Mouse (Mus musculus) embryonic facial prominence, embryonic 14.5 days (tissue): ENCODE results near the gene Ift172. TPM values are rescaled to one million over a fixed set of nuclear protein-coding genes. Genes with fewer than 3 reads are reported as not detected.

Experiments used
- ATAC-seq: fragments of 200-750 bp; cut with Nextera tagmentation; 2 replicates; pipeline ENCODE4 v1.8.0; 2017; ENCODE audit warnings: low read depth, moderate number of reproducible peaks, moderate TSS enrichment
- DNase-seq: peaks from one replicate; pipeline ENCODE4 v3.0.0-alpha.2; 2015; ENCODE audit warnings: low spot score
- H3K27ac ChIP-seq: fragments of 300-500 bp; sonication (generic); replicated peaks from 2 replicates; pipeline ENCODE4 v1.5.1; 2014; ENCODE audit warnings: low read depth, mild to moderate bottlenecking, low read length, moderate library complexity
- H3K27me3 ChIP-seq: fragments of 300-500 bp; sonication (generic); replicated peaks from 2 replicates; pipeline ENCODE4 v1.6.1; 2014; ENCODE audit warnings: low read length; ENCODE audit not compliant: control insufficient read depth, insufficient read depth
- H3K36me3 ChIP-seq: fragments of 300-500 bp; sonication (generic); 2 replicates; pipeline ENCODE4 v1.6.1; 2014; ENCODE audit warnings: low read length, mixed read lengths; ENCODE audit not compliant: control insufficient read depth, insufficient read depth
- H3K4me1 ChIP-seq: fragments of 300-500 bp; sonication (generic); 2 replicates; pipeline ENCODE4 v1.6.1; 2014; ENCODE audit warnings: antibody characterized with exemption, low read length; ENCODE audit not compliant: control insufficient read depth, insufficient read depth
- H3K4me2 ChIP-seq: fragments of 300-500 bp; sonication (generic); 2 replicates; pipeline ENCODE4 v1.6.1; 2014; ENCODE audit warnings: low read depth, mild to moderate bottlenecking, low read length, moderate library complexity, mixed read lengths
- H3K4me3 ChIP-seq: fragments of 300-500 bp; sonication (generic); 2 replicates; pipeline ENCODE4 v1.5.1; 2014; ENCODE audit warnings: low read depth, mild to moderate bottlenecking, low read length
- H3K9ac ChIP-seq: fragments of 300-500 bp; sonication (generic); 2 replicates; pipeline ENCODE4 v1.6.1; 2014; ENCODE audit warnings: low read depth, mild to moderate bottlenecking, low read length, moderate library complexity, mixed read lengths
- H3K9me3 ChIP-seq: fragments of 300-500 bp; sonication (generic); 2 replicates; pipeline ENCODE4 v1.6.1; 2016; ENCODE audit warnings: low read length; ENCODE audit not compliant: control insufficient read depth
- WGBS: fragments of 180-500 bp; shearing (Covaris S2); extraction: QIAGEN DNeasy Blood & Tissue Kit; methylation state at CpG from one replicate; pipeline ENCODE4 v1.1.7; 2014; 5-methylcytosine and 5-hydroxymethylcytosine counted together
- polyA plus RNA-seq: library from polyadenylated mRNA; unstranded; fragments of >200 nt; fragmentation: Nextera tagmentation; extraction: Ambion mirVana; gene quantifications from 2 replicates; pipeline ENCODE4 v1.2.1, GENCODE M21; 2014

Gene Ift172
- polyA plus RNA-seq, 1 experiment from 2014 or later, result 36.7 TPM

- ATAC-seq, result no peak
- 74% methylated on average over 3 of the region's 3 CpGs for WGBS
- peaks cover 14% of the 10 kb centered on the region; the same call in 1 of the 2 replicates for H3K36me3 ChIP-seq
- no peak overlapping the region for H3K27ac ChIP-seq
- no peak overlapping the region for H3K9ac ChIP-seq
- H3K9me3 ChIP-seq, result no peaks in the 10 kb centered on the region
- H3K4me1 ChIP-seq, result peaks cover 3% of the 10 kb centered on the region; the same call in 1 of the 2 replicates
- no peak overlapping the region for H3K4me2 ChIP-seq
- no peak for DNase-seq
- H3K27me3 ChIP-seq, result no peaks in the 10 kb centered on the region
- H3K4me3 ChIP-seq, result no peak overlapping the region
Observed at GRCm38 (mm10) chr5:31297981-31298380, 7.1 kb upstream of the Ift172 start.

GRCm38 (mm10) chr5:31297047-31297757, 6.3 kb upstream of the Ift172 start, which contains the start of gene Gckr:
Gene Gckr (plus strand): TSS chr5:31297443.
- 74% methylated on average over 13 of the region's 13 CpGs for WGBS
- Histone ChIP-seq H3K36me3 (peaks cover 22% of the 10 kb centered on the region; the same call in 1 of the 2 replicates), H3K4me1 (peaks cover 3% of the 10 kb centered on the region; the same call in 1 of the 2 replicates), H3K9me3 (no peaks in the 10 kb centered on the region), H3K27me3 (no peaks in the 10 kb centered on the region), H3K9ac (no peak within 1 kb of the TSS), H3K27ac (no peak within 1 kb of the TSS), H3K4me2 (peak within 1 kb of the TSS; percentile 67), H3K4me3 (peak within 1 kb of the TSS; percentile 85; the same call in 1 of the 2 replicates)
- no peak for DNase-seq
- no peak for ATAC-seq

GRCm38 (mm10) chr5:31295606-31296141, 4.8 kb upstream of the Ift172 start, which contains the start of gene Fndc4:
Gene Fndc4 (minus strand): TSS chr5:31296080.
- Histone ChIP-seq H3K27ac (peak within 1 kb of the TSS; percentile 31; the same call in 1 of the 2 replicates), H3K36me3 (peaks cover 22% of the 10 kb centered on the region; the same call in 1 of the 2 replicates), H3K4me2 (peak within 1 kb of the TSS; percentile 67), H3K4me1 (peaks cover 7% of the 10 kb centered on the region; the same call in 1 of the 2 replicates), H3K9ac (peak within 1 kb of the TSS; percentile 94), H3K4me3 (peak within 1 kb of the TSS; percentile 85), H3K9me3 (no peaks in the 10 kb centered on the region), H3K27me3 (no peaks in the 10 kb centered on the region)
- peak; percentile 77 for DNase-seq
- ATAC-seq, result peak; percentile 78
- 0% methylated on average over 1 of the region's 46 CpGs for WGBS

- H3K36me3 ChIP-seq, result peaks cover 22% of the 10 kb centered on the region; the same call in 1 of the 2 replicates
- H3K4me1 ChIP-seq, result peaks cover 9% of the 10 kb centered on the region; the same call in 1 of the 2 replicates
- no peaks in the 10 kb centered on the region for H3K27me3 ChIP-seq
- no peaks in the 10 kb centered on the region for H3K9me3 ChIP-seq
- peak; percentile 9 for DNase-seq
- H3K4me3 ChIP-seq, result peak overlapping the region; percentile 85
- H3K9ac ChIP-seq, result peak overlapping the region; percentile 94
- H3K27ac ChIP-seq, result peak overlapping the region; percentile 31; the same call in 1 of the 2 replicates
- ATAC-seq, result peak; percentile 6; the same call in 1 of the 2 replicates
- peak overlapping the region; percentile 67 for H3K4me2 ChIP-seq
- WGBS, result 4% methylated on average over 26 of the region's 29 CpGs
Observed at GRCm38 (mm10) chr5:31294964-31295605, 4.2 kb upstream of the Ift172 start.

GRCm38 (mm10) chr5:31291361-31291688, 409 bp upstream of the Ift172 start:
- Histone ChIP-seq H3K27ac (peak overlapping the region; percentile 90), H3K27me3 (no peaks in the 10 kb centered on the region), H3K4me1 (peaks cover 12% of the 10 kb centered on the region; the same call in 1 of the 2 replicates), H3K4me2 (peak overlapping the region; percentile 62), H3K9ac (peak overlapping the region; percentile 59), H3K4me3 (peak overlapping the region; percentile 64), H3K9me3 (no peaks in the 10 kb centered on the region), H3K36me3 (peaks cover 33% of the 10 kb centered on the region)
- ATAC-seq (no peak), DNase-seq (no peak)
- WGBS, result 4% methylated on average over 9 of the region's 9 CpGs

- peaks cover 9% of the 10 kb centered on the region; the same call in 1 of the 2 replicates for H3K4me1 ChIP-seq
- peak overlapping the region; percentile 62 for H3K4me2 ChIP-seq
- H3K36me3 ChIP-seq, result peaks cover 49% of the 10 kb centered on the region
- H3K9me3 ChIP-seq, result no peaks in the 10 kb centered on the region
- peak overlapping the region; percentile 68 for H3K9ac ChIP-seq
- WGBS, result 75% methylated on average over 3 of the region's 3 CpGs
- ATAC-seq (no peak), DNase-seq (no peak)
- no peaks in the 10 kb centered on the region for H3K27me3 ChIP-seq
- peak overlapping the region; percentile 64 for H3K4me3 ChIP-seq
- H3K27ac ChIP-seq, result no peak overlapping the region; the same call in 1 of the 2 replicates
Observed at GRCm38 (mm10) chr5:31289626-31290230, 1.2 kb downstream of the Ift172 start.

- no peaks in the 10 kb centered on the region for H3K9me3 ChIP-seq
- no peak for ATAC-seq
- peak; percentile 5 for DNase-seq
- no peak overlapping the region for H3K4me3 ChIP-seq
- no peaks in the 10 kb centered on the region for H3K27me3 ChIP-seq
- peaks cover 53% of the 10 kb centered on the region for H3K36me3 ChIP-seq
- WGBS, result 81% methylated on average over 3 of the region's 3 CpGs
- no peak overlapping the region for H3K9ac ChIP-seq
- no peak overlapping the region for H3K4me2 ChIP-seq
- 0 out of 2 replicates have a peak, but pooled peaks cover 9% of the 10 kb centered on the region for H3K4me1 ChIP-seq
- H3K27ac ChIP-seq, result no peak overlapping the region
Observed at GRCm38 (mm10) chr5:31288655-31289054, 2.3 kb downstream of the Ift172 start.

GRCm38 (mm10) chr5:31288225-31288624, 2.7 kb downstream of the Ift172 start:
- ATAC-seq (no peak), DNase-seq (no peak)
- H3K9ac ChIP-seq, result no peak overlapping the region
- H3K4me2 ChIP-seq, result no peak overlapping the region
- H3K4me1 ChIP-seq, result 0 out of 2 replicates have a peak, but pooled peaks cover 9% of the 10 kb centered on the region
- WGBS, result 78% methylated on average over 4 of the region's 4 CpGs
- H3K9me3 ChIP-seq, result no peaks in the 10 kb centered on the region
- H3K4me3 ChIP-seq, result no peak overlapping the region
- no peaks in the 10 kb centered on the region for H3K27me3 ChIP-seq
- H3K27ac ChIP-seq, result no peak overlapping the region
- peaks cover 53% of the 10 kb centered on the region for H3K36me3 ChIP-seq
